Mouse (Mus musculus) liver, embryonic 15.5 days (tissue): ENCODE results near the gene Exoc5. TPM values are rescaled to one million over a fixed set of nuclear protein-coding genes. Genes with fewer than 3 reads are reported as not detected.

Source experiments
- polyA plus RNA-seq: library from polyadenylated mRNA; unstranded; fragments of >200 nt; fragmentation: Nextera tagmentation; extraction: Ambion mirVana; gene quantifications from 2 replicates; pipeline ENCODE4 v1.2.1, GENCODE M21; 2015

The Exoc5 gene
- polyA plus RNA-seq, 1 experiment from 2014 or later, result 19.4 TPM

Other genes starting within 250 kb of the Exoc5 start
- 10.3 and 11.1 TPM in 2 replicates for gene Ap5m1, start 556 bp downstream of the Exoc5 start, polyA plus RNA-seq
- 3.9 and 4.2 TPM in 2 replicates for gene Naa30, start 105.6 kb upstream of the Exoc5 start, polyA plus RNA-seq
- gene ccdc198, start 178.8 kb upstream of the Exoc5 start, polyA plus RNA-seq, result 0.25 and 0.61 TPM in 2 replicates